In genomic region chr3:51713233-51713632, GRCm38 (mm10) we compare ENCODE assay signal across 11 mouse cellular contexts. TPM values are rescaled to one million over a fixed set of nuclear protein-coding genes. Genes with fewer than 3 reads are reported as not detected.
DNase-seq lines count a peak whose midpoint lies in the region; ATAC-seq and TF ChIP-seq lines count a peak whose summit lies in the region.
"Had no signal": no experiment of that assay in that cellular context is flagged by ENCODE, and none has a peak within 500 bp of the region (broad histone marks: within the 10 kb centered on the region; RNA-seq: fewer than 3 reads in every experiment).

No protein-coding gene starts in this region.

- ATAC-seq in heart, postnatal 0 days (ENCODE audit: insufficient read depth, low read depth) = no peak
- ATAC-seq in midbrain, postnatal 0 days (ENCODE audit: low FRiP score) = no peak
- no peak for ATAC-seq in neural tube, embryonic 11.5 days (ENCODE audit: insufficient read depth, low FRiP score, low TSS enrichment)

- no peak overlapping the region for H3K4me2 ChIP-seq in heart, postnatal 0 days (ENCODE audit: low read depth, low read length)
- H3K4me2 ChIP-seq in midbrain, postnatal 0 days (ENCODE audit: low read depth, low read length, poor library complexity, severe bottlenecking) = no peak overlapping the region
- H3K4me2 ChIP-seq in neural tube, embryonic 11.5 days (ENCODE audit: low read depth) = no peak overlapping the region

- H3K9ac ChIP-seq in heart, postnatal 0 days (replicated peaks; ENCODE audit: low read depth, low read length) = no peak overlapping the region
- no peak overlapping the region for H3K9ac ChIP-seq in midbrain, postnatal 0 days (replicated peaks; ENCODE audit: low read length, poor library complexity, severe bottlenecking)
- H3K9ac ChIP-seq in neural tube, embryonic 11.5 days (ENCODE audit: low read length) = no peak overlapping the region
- H3K9ac ChIP-seq: liver, embryonic 15.5 days had no signal

- H3K27me3 ChIP-seq in heart, postnatal 0 days (ENCODE audit: control insufficient read depth, insufficient read depth, low read length) = no peaks in the 10 kb centered on the region
- H3K27me3 ChIP-seq in midbrain, embryonic 10.5 days (ENCODE audit: low read depth, poor library complexity, severe bottlenecking) = no peaks in the 10 kb centered on the region
- H3K27me3 ChIP-seq in midbrain, postnatal 0 days (ENCODE audit: insufficient read depth, low read length) = no peaks in the 10 kb centered on the region
- H3K27me3 ChIP-seq in neural tube, embryonic 11.5 days (ENCODE audit: control insufficient read depth, insufficient read depth, low read length) = no peaks in the 10 kb centered on the region
- H3K27me3 ChIP-seq: liver, embryonic 15.5 days had no signal

- no peaks in the 10 kb centered on the region for H3K9me3 ChIP-seq in heart, postnatal 0 days (replicated peaks; ENCODE audit: control insufficient read depth, low read length)
- H3K9me3 ChIP-seq in midbrain, embryonic 10.5 days (replicated peaks) = no peaks in the 10 kb centered on the region
- no peaks in the 10 kb centered on the region for H3K9me3 ChIP-seq in midbrain, postnatal 0 days (ENCODE audit: low read length)
- H3K9me3 ChIP-seq in neural tube, embryonic 11.5 days (ENCODE audit: control insufficient read depth, low read length) = no peaks in the 10 kb centered on the region
- H3K9me3 ChIP-seq: liver, embryonic 15.5 days had no signal

- H3K4me1 ChIP-seq in heart, postnatal 0 days (ENCODE audit: control insufficient read depth, insufficient read depth) = peaks cover 33% of the 10 kb centered on the region
- peaks cover 48% of the 10 kb centered on the region for H3K4me1 ChIP-seq in midbrain, embryonic 10.5 days
- H3K4me1 ChIP-seq in midbrain, postnatal 0 days (ENCODE audit: insufficient read depth, low read length) = no peaks in the 10 kb centered on the region; the same call in 1 of the 2 replicates
- H3K4me1 ChIP-seq in neural tube, embryonic 11.5 days (ENCODE audit: control insufficient read depth, insufficient read depth, low read length) = 0 out of 2 replicates have a peak, but pooled peaks cover 10% of the 10 kb centered on the region

- H3K36me3 ChIP-seq in heart, postnatal 0 days (replicated peaks; ENCODE audit: control insufficient read depth, insufficient read depth, low read length) = no peaks in the 10 kb centered on the region
- no peaks in the 10 kb centered on the region for H3K36me3 ChIP-seq in midbrain, embryonic 10.5 days
- no peaks in the 10 kb centered on the region for H3K36me3 ChIP-seq in midbrain, postnatal 0 days (ENCODE audit: insufficient read depth, low read length)
- no peaks in the 10 kb centered on the region for H3K36me3 ChIP-seq in neural tube, embryonic 11.5 days (ENCODE audit: control insufficient read depth, insufficient read depth, low read length)
- H3K36me3 ChIP-seq: liver, embryonic 15.5 days had no signal

- H3K27ac ChIP-seq in heart, postnatal 0 days (ENCODE audit: low read depth) = peak overlapping the region; percentile 8; the same call in 1 of the 2 replicates
- H3K27ac ChIP-seq in midbrain, embryonic 10.5 days (replicated peaks) = peak overlapping the region; percentile 77
- no peak overlapping the region for H3K27ac ChIP-seq in midbrain, postnatal 0 days (ENCODE audit: low read depth, low read length)
- H3K27ac ChIP-seq in neural tube, embryonic 11.5 days (ENCODE audit: low read depth, low read length) = no peak overlapping the region
- H3K27ac ChIP-seq: layer of hippocampus, adult 2 months had no signal

- intact Hi-C loops in heart, postnatal 10 days (cut with DNase I) = no loop called here

- TF ChIP-seq CTCF in heart, postnatal 0 days (IDR thresholded peaks at IDR 0.05; ENCODE audit: low read depth) = no peak
- no peak for TF ChIP-seq CTCF in midbrain, postnatal 0 days (IDR thresholded peaks at IDR 0.05)

- no peak overlapping the region for H3K4me3 ChIP-seq in heart, postnatal 0 days (ENCODE audit: low read depth, low read length)
- 0 out of 2 replicates have a peak overlapping the region, but pooled peaks have one; percentile 9 for H3K4me3 ChIP-seq in midbrain, embryonic 10.5 days
- no peak overlapping the region for H3K4me3 ChIP-seq in midbrain, postnatal 0 days (ENCODE audit: low read depth, low read length)
- no peak overlapping the region for H3K4me3 ChIP-seq in neural tube, embryonic 11.5 days (ENCODE audit: low read depth, low read length)
- H3K4me3 ChIP-seq: layer of hippocampus, adult 2 months; liver, embryonic 15.5 days had no signal

- DNase-seq in heart, postnatal 0 days (ENCODE audit: low spot score) = peak; percentile 37
- DNase-seq in heart, postnatal 10 days = no peak
- peak; percentile 34 for DNase-seq in midbrain, embryonic 10.5 days (ENCODE audit: low spot score)
- no peak for DNase-seq in midbrain, postnatal 0 days (ENCODE audit: low spot score)
- DNase-seq in kidney, postnatal 14 days = peak; percentile 33
- peak; percentile 35 for DNase-seq in neural tube, embryonic 11.5 days (ENCODE audit: low spot score)
- no peak for DNase-seq in cerebellum, adult 8-10 months
- DNase-seq in adrenal gland, postnatal 36 days = no peak
- DNase-seq: gastrocnemius, postnatal 10 days had no signal

- TF ChIP-seq EP300 in heart, postnatal 0 days (IDR thresholded peaks at IDR 0.05; ENCODE audit: low read depth) = no peak

- WGBS in heart, postnatal 0 days = 30% methylated on average over 8 of the region's 8 CpGs
- 15% methylated on average over 8 of the region's 8 CpGs for WGBS in midbrain, embryonic 10.5 days
- WGBS in midbrain, postnatal 0 days = 31% methylated on average over 8 of the region's 8 CpGs
- WGBS in neural tube, embryonic 11.5 days = 13% methylated on average over 8 of the region's 8 CpGs

RNA-seq across cellular contexts. Expression of gene Mgst2, which starts 53.1 kb away (rescaled TPM):
- total RNA-seq in heart, postnatal 0 days (2014; rRNA removed; ENCODE audit: low replicate concordance) = 3.2 and 16.5 TPM in 2 replicates
- 8.7 and 9.4 TPM in 2 replicates for polyA plus RNA-seq in heart, postnatal 0 days (2015; fragmentation: Nextera tagmentation; extraction: Ambion mirVana)
- total RNA-seq in heart, postnatal 10 days (2021) = 1 to 10 TPM in 1 of 2 experiments, under 1 TPM in 1; 0.35 to 2.1 TPM
- 0.31 and 0.34 TPM in 2 replicates for polyA plus RNA-seq in midbrain, embryonic 10.5 days (2016; fragmentation: Nextera tagmentation; extraction: Ambion mirVana)
- 0.16 TPM in 1 of 2 replicates, not detected in the other for total RNA-seq in midbrain, postnatal 0 days (2014; rRNA removed)
- 0.58 and 1.3 TPM in 2 replicates for polyA plus RNA-seq in midbrain, postnatal 0 days (2015; fragmentation: Nextera tagmentation; extraction: Ambion mirVana)
- 0.58 and 1.9 TPM in 2 replicates for polyA plus RNA-seq in neural tube, embryonic 11.5 days (2014; fragmentation: Nextera tagmentation; extraction: Ambion mirVana)
- 100 to 1,000 TPM; 162 to 243 TPM for total RNA-seq in adrenal gland, postnatal 36 days (2021)
- total RNA-seq: layer of hippocampus, adult 2 months had no signal

Comparison
In these comparisons a context has a peak if more than half of its experiments do, and no peak if none do; other contexts are left out.
1. DNase-seq: peak in heart, postnatal 0 days (single experiment), midbrain, embryonic 10.5 days (single experiment), kidney, postnatal 14 days (single experiment) and neural tube, embryonic 11.5 days (single experiment); none in heart, postnatal 10 days (0 of 2), midbrain, postnatal 0 days (single experiment), cerebellum, adult 8-10 months (single experiment) and adrenal gland, postnatal 36 days (0 of 2).
2. H3K27ac ChIP-seq: peak in heart, postnatal 0 days (single experiment) and midbrain, embryonic 10.5 days (single experiment); none in midbrain, postnatal 0 days (single experiment) and neural tube, embryonic 11.5 days (single experiment).